Mouse (Mus musculus) effector memory CD4-positive, alpha-beta T cell, adult 5 months (primary cell): ENCODE data around the gene Cwc22. TPM values are rescaled to one million over a fixed set of nuclear protein-coding genes. Genes with fewer than 3 reads are reported as not detected.

Experiments
- polyA plus RNA-seq: library from polyadenylated mRNA; unstranded; fragments of 100-300 nt; shearing (Covaris generic); gene quantifications from one replicate; pipeline ENCODE4 v1.2.1, GENCODE M21; 2017

The Cwc22 gene
- polyA plus RNA-seq, result 31.3 TPM

DNA sequence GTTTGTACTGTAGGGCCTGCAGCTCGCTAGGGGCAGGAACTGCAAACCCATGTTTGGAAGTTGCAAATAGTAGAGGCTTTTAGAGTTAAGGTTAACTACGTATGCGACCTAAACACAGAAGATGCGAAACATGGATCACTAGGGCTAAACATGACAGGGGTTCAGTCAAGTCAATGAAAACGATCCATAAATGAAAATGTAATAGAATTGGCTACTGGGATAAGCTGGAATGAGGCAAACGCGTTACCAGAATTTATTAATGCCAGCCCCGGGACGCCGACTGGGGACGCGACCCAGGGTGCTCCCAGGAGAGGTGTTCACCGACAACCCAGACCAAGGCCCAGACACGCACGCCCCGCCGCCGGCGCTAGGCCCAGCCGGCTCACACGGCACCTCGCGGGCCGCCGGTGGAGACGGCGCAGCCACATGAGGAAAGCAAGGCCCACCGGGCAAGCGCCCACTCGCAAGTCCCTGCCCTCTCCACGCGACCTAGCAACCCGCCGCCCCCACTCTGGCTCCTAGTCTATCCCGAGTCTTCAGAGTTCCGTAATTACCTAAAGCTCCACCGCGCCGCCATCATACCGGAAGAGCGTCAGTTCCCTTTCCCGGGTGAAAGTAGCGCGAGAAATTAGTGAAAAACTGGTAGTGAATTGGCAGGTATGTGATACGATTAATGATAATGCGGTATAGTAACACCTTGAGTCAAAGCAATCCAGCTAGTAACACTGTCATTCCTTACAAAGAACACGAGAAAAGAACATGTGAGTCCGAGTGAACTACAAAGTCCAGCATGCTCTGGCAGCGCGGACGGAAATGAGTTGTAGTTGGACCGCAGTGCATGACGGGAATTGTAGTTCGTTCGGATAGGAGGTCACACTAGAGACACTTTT is at the start of gene Cwc22:
Gene Cwc22, minus strand, starts transcription at position 780 of the 890 bp plus-strand sequence.

Other genes with a start within 250 kb of the Cwc22 start
- gene Zfp385b, start 126.7 kb downstream of the Cwc22 start, polyA plus RNA-seq, result 0.15 TPM